Mouse (Mus musculus): ENCODE data around the gene Hmx1. TPM values are rescaled to one million over a fixed set of nuclear protein-coding genes. Genes with fewer than 3 reads are reported as not detected.
A peak's percentile ranks its signal among the peaks of the same experiment; 100 is the strongest.

Hmx1 gene
- polyA plus RNA-seq, 1 experiment: not detected

- Histone ChIP-seq H3K4me1 (ENCODE audit: control insufficient read depth, insufficient read depth, insufficient read length) (no peaks in the 10 kb centered on the region), H3K36me3 (ENCODE audit: control insufficient read depth, insufficient read depth, low read length) (no peaks in the 10 kb centered on the region), H3K4me3 (ENCODE audit: extremely low read depth, insufficient read depth, insufficient read length) (no peak overlapping the region), H3K27me3 (ENCODE audit: control insufficient read depth, insufficient read depth, low read length) (no peaks in the 10 kb centered on the region), H3K27ac (ENCODE audit: insufficient read depth, low read length) (no peak overlapping the region)
- DNase-seq (ENCODE audit: low read depth in 1 of 2, low spot score in 2 of 2): no peak
- no peak for TF ChIP-seq CTCF (IDR thresholded peaks at IDR 0.05; ENCODE audit: extremely low read depth, insufficient read depth, insufficient read length, insufficient replicate concordance)
- TF ChIP-seq POLR2A (IDR thresholded peaks at IDR 0.05; ENCODE audit: low read depth, low read length): no peak
- WGBS: 74% methylated on average over 6 of the region's 6 CpGs
Measured at GRCm38 (mm10) chr5:35368916-35369315, 20.0 kb upstream of the Hmx1 start.

DNA sequence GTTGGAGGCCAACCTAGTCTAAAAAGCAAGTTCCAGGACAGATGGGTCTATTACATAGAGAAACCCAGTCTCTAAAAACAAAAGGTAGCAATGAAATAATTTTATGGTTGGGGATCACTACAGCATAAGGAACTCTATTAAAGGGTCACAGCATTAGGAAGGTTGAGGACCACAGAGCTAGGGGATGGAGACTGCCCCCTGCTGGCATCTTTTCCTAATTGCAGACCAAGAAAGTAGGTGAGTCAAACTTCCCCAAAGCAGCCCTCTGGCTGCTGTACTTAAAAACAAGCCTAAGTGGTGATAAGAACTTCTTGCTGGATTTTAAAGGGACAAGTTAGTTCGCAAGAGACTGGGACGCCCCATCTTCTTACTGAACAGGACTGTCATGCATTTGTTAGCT lies 9.8 kb upstream of the Hmx1 start:
- WGBS: 56% methylated on average over 2 of the region's 2 CpGs
- Histone ChIP-seq H3K27me3 (ENCODE audit: control insufficient read depth, insufficient read depth, low read length) (no peaks in the 10 kb centered on the region), H3K36me3 (ENCODE audit: control insufficient read depth, insufficient read depth, low read length) (no peaks in the 10 kb centered on the region), H3K4me3 (ENCODE audit: extremely low read depth, insufficient read depth, insufficient read length) (no peak overlapping the region), H3K4me1 (ENCODE audit: control insufficient read depth, insufficient read depth, insufficient read length) (no peaks in the 10 kb centered on the region), H3K27ac (ENCODE audit: insufficient read depth, low read length) (no peak overlapping the region)
- DNase-seq (ENCODE audit: low read depth in 1 of 2, low spot score in 2 of 2): no peak
- TF ChIP-seq CTCF (IDR thresholded peaks at IDR 0.05; ENCODE audit: extremely low read depth, insufficient read depth, insufficient read length, insufficient replicate concordance): no peak
- no peak for TF ChIP-seq POLR2A (IDR thresholded peaks at IDR 0.05; ENCODE audit: low read depth, low read length)

DNA sequence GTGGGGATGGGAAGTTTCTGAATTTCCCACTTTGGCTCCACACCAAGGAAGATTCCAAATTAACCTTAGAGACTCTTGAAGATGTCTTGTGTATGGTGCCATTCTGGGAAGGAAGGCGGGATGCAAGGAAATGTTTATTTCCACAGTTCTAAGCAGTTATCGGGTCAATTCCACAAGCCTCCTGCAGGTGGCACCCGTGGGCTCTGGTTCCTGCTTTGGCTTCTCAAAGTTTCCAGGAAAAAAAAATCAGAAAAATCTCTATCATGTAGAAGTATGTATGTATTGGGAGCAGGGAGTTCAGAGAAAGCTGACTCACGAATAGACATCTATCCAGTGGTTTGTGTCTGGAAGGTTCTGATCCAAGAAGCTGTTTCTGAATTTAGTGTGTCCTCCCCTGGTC lies 9.1 kb upstream of the Hmx1 start:
- H3K4me1 ChIP-seq (ENCODE audit: control insufficient read depth, insufficient read depth, insufficient read length): no peaks in the 10 kb centered on the region
- no peaks in the 10 kb centered on the region for H3K36me3 ChIP-seq (ENCODE audit: control insufficient read depth, insufficient read depth, low read length)
- H3K4me3 ChIP-seq (ENCODE audit: extremely low read depth, insufficient read depth, insufficient read length): no peak overlapping the region
- 2% methylated on average over 4 of the region's 4 CpGs for WGBS
- H3K27ac ChIP-seq (ENCODE audit: insufficient read depth, low read length): no peak overlapping the region
- H3K27me3 ChIP-seq (ENCODE audit: control insufficient read depth, insufficient read depth, low read length): no peaks in the 10 kb centered on the region
- no peak for TF ChIP-seq POLR2A (IDR thresholded peaks at IDR 0.05; ENCODE audit: low read depth, low read length)
- peak; percentile 35; the same call in 1 of the 2 replicates for TF ChIP-seq CTCF (IDR thresholded peaks at IDR 0.05; ENCODE audit: extremely low read depth, insufficient read depth, insufficient read length, insufficient replicate concordance)
- DNase-seq (ENCODE audit: low read depth in 1 of 2, low spot score in 2 of 2): no peak

DNA sequence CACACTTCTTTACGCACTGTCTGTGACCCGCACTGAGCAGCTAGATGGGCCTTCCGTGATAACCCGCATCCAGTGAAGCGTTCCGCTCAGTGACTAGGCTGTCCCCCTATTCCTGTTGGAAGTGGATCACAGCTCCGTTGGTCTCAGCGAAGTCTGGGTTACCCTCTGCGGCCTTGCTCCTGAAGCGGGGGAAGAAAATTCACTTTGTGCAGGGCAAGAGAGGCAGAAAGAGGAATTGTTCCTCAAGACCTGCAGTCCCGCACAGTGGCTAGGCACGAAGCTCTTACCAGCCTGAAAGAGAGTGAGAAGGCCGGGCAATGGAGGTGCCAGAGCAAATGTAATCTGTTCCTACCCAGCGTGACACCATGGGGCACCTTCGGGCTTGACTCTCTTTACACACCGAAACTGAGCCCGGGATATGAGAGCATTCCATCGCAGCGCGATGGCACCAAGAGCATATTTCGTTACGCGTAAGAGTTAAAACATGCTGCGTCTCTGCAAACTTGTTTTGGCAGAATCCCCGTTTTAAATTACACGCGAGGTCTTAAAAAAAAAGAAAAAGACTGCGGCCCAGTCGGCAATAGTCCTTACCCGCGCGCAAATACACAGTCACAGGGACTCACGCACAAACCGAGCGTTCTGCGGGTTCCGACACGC lies 946 bp upstream of the Hmx1 start:
- TF ChIP-seq POLR2A (IDR thresholded peaks at IDR 0.05; ENCODE audit: low read depth, low read length) (no peak), CTCF (IDR thresholded peaks at IDR 0.05; ENCODE audit: extremely low read depth, insufficient read depth, insufficient read length, insufficient replicate concordance) (no peak)
- no peaks in the 10 kb centered on the region for H3K36me3 ChIP-seq (ENCODE audit: control insufficient read depth, insufficient read depth, low read length)
- no peak overlapping the region for H3K4me3 ChIP-seq (ENCODE audit: extremely low read depth, insufficient read depth, insufficient read length)
- DNase-seq (ENCODE audit: low read depth in 1 of 2, low spot score in 2 of 2): no peak
- H3K27me3 ChIP-seq (ENCODE audit: control insufficient read depth, insufficient read depth, low read length): peaks cover 28% of the 10 kb centered on the region
- peaks cover 2% of the 10 kb centered on the region; the same call in 1 of the 2 replicates for H3K4me1 ChIP-seq (ENCODE audit: control insufficient read depth, insufficient read depth, insufficient read length)
- WGBS: 9% methylated on average over 38 of the region's 38 CpGs
- no peak overlapping the region for H3K27ac ChIP-seq (ENCODE audit: insufficient read depth, low read length)

- TF ChIP-seq POLR2A (IDR thresholded peaks at IDR 0.05; ENCODE audit: low read depth, low read length) (no peak), CTCF (IDR thresholded peaks at IDR 0.05; ENCODE audit: extremely low read depth, insufficient read depth, insufficient read length, insufficient replicate concordance) (no peak)
- H3K36me3 ChIP-seq (ENCODE audit: control insufficient read depth, insufficient read depth, low read length): no peaks in the 10 kb centered on the region
- 12% methylated on average over 11 of the region's 11 CpGs for WGBS
- no peak overlapping the region for H3K4me3 ChIP-seq (ENCODE audit: extremely low read depth, insufficient read depth, insufficient read length)
- peaks cover 30% of the 10 kb centered on the region for H3K27me3 ChIP-seq (ENCODE audit: control insufficient read depth, insufficient read depth, low read length)
- no peak for DNase-seq (ENCODE audit: low read depth in 1 of 2, low spot score in 2 of 2)
- peaks cover 2% of the 10 kb centered on the region; the same call in 1 of the 2 replicates for H3K4me1 ChIP-seq (ENCODE audit: control insufficient read depth, insufficient read depth, insufficient read length)
- H3K27ac ChIP-seq (ENCODE audit: insufficient read depth, low read length): no peak overlapping the region
Measured at GRCm38 (mm10) chr5:35389441-35389840, 533 bp downstream of the Hmx1 start.

DNA sequence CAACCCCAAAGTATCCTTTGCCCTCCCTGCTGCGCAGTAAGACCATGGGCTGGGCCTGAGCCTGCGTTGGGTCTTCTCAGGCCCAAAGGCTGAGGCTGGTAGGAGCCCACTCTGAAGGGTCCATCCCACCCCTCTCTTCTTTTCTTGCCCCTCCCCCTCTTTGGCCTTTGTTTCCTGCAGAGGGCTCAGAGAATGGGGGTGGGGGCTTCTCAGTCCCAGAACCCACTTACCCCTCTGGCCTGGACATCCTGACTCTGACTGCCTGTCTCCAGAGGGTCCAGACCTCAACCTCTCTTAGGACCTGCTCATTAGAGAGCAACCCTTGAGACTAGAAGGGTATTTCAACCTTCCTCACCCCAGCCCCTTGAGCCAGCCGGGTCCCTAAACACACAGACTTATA lies 1.0 kb downstream of the Hmx1 start:
- H3K27me3 ChIP-seq (ENCODE audit: control insufficient read depth, insufficient read depth, low read length): peaks cover 30% of the 10 kb centered on the region
- H3K27ac ChIP-seq (ENCODE audit: insufficient read depth, low read length): no peak overlapping the region
- H3K4me3 ChIP-seq (ENCODE audit: extremely low read depth, insufficient read depth, insufficient read length): no peak overlapping the region
- H3K36me3 ChIP-seq (ENCODE audit: control insufficient read depth, insufficient read depth, low read length): no peaks in the 10 kb centered on the region
- DNase-seq (ENCODE audit: low read depth in 1 of 2, low spot score in 2 of 2): no peak
- 36% methylated on average over 3 of the region's 3 CpGs for WGBS
- TF ChIP-seq POLR2A (IDR thresholded peaks at IDR 0.05; ENCODE audit: low read depth, low read length) (no peak), CTCF (IDR thresholded peaks at IDR 0.05; ENCODE audit: extremely low read depth, insufficient read depth, insufficient read length, insufficient replicate concordance) (no peak)
- H3K4me1 ChIP-seq (ENCODE audit: control insufficient read depth, insufficient read depth, insufficient read length): peaks cover 2% of the 10 kb centered on the region; the same call in 1 of the 2 replicates
